Mouse (Mus musculus) intestine, embryonic 16.5 days (tissue): ENCODE data around the gene Bzw1. TPM values are rescaled to one million over a fixed set of nuclear protein-coding genes. Genes with fewer than 3 reads are reported as not detected.
A peak's percentile ranks its signal among the peaks of the same experiment; 100 is the strongest.

Experiments used
- ATAC-seq: fragments of 200-750 bp; cut with Nextera tagmentation; 2 replicates; pipeline ENCODE4 v1.8.0; 2017; ENCODE audit warnings: moderate TSS enrichment, moderate library complexity
- H3K27ac ChIP-seq: fragments of 300-500 bp; sonication (generic); 2 replicates; pipeline ENCODE4 v1.5.1; 2014; ENCODE audit warnings: mild to moderate bottlenecking, low read length
- H3K27me3 ChIP-seq: fragments of 300-500 bp; sonication (generic); replicated peaks from 2 replicates; pipeline ENCODE4 v1.6.1; 2014; ENCODE audit warnings: low read length, control low read depth, mixed read lengths; ENCODE audit not compliant: control insufficient read depth, insufficient read depth
- H3K36me3 ChIP-seq: fragments of 300-500 bp; sonication (generic); 2 replicates; pipeline ENCODE4 v1.6.1; 2014; ENCODE audit warnings: low read length, control low read depth; ENCODE audit not compliant: control insufficient read depth, insufficient read depth
- H3K4me1 ChIP-seq: fragments of 300-500 bp; sonication (generic); 2 replicates; pipeline ENCODE4 v1.6.1; 2014; ENCODE audit warnings: low read length, control low read depth, mixed read lengths; ENCODE audit not compliant: control insufficient read depth, insufficient read depth
- H3K4me2 ChIP-seq: fragments of 300-500 bp; sonication (generic); 2 replicates; pipeline ENCODE4 v1.6.1; 2014; ENCODE audit warnings: low read depth, low read length, control low read depth
- H3K4me3 ChIP-seq: fragments of 300-500 bp; sonication (generic); 2 replicates; pipeline ENCODE4 v1.5.1; 2014; ENCODE audit warnings: mild to moderate bottlenecking, low read length
- H3K9ac ChIP-seq: fragments of 300-500 bp; sonication (generic); 2 replicates; pipeline ENCODE4 v1.6.1; 2014; ENCODE audit warnings: low read depth, low read length
- H3K9me3 ChIP-seq: fragments of 300-500 bp; sonication (generic); 2 replicates; pipeline ENCODE4 v1.6.1; 2016; ENCODE audit warnings: low read length, control low read depth; ENCODE audit not compliant: control insufficient read depth
- WGBS: fragments of 180-500 bp; shearing (Covaris S2); extraction: QIAGEN DNeasy Blood & Tissue Kit; methylation state at CpG from one replicate; pipeline ENCODE4 v1.1.7; 2014; 5-methylcytosine and 5-hydroxymethylcytosine counted together
- polyA plus RNA-seq: library from polyadenylated mRNA; unstranded; fragments of >200 nt; fragmentation: Nextera tagmentation; extraction: Ambion mirVana; gene quantifications from 2 replicates; pipeline ENCODE4 v1.2.1, GENCODE M21; 2015

Bzw1 gene
- polyA plus RNA-seq, 1 experiment from 2014 or later, result 276 TPM

DNA sequence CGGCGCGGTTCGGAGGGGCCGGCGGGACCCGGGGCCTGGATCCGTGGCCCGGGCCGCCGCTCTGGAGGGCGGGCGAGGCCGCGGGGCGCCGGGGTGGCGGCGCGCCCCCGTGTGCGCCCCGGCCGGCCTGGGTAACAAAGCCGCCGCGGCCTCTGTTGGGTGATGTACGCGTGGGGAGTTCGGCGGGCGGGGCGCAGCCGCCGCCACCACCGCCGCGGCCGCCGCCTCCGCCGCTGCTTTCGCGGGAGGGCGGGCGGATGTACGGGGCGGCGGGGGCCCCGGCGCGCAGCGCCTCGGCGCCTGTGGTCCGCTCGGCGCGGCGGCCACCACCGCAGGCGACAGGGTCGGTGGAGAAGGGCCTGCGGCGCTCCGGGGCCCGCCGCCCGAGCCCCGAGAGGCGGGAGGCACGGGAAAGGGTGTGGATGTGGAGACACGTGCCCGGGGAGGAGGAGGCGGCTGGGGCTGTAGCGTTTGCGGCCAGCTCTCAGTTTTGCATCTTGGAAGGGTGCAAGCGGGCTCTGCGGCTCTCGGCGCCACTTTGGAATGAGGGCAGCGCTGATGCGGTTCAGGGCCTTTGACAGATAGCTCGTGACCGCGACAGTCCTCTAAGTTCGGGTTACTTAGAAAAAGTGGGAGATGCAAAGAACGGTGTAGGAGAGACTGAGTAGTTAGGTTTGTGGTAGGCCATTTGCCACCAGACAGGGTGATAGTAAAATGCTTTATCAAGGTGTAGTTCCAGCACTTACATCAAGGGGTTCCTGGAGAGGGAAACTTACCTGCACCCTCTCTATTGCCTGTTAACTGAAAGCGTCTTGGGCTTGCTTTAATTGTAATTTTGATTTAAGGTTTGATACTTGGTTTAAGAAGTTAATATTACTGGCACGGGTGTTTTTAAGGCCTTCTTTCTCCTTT is 842 bp downstream of the Bzw1 start:
- Histone ChIP-seq H3K4me2 (peak overlapping the region; percentile 68), H3K4me1 (peaks cover 5% of the 10 kb centered on the region; the same call in 1 of the 2 replicates), H3K4me3 (peak overlapping the region; percentile 90), H3K9me3 (no peaks in the 10 kb centered on the region), H3K27ac (peak overlapping the region; percentile 99), H3K9ac (peak overlapping the region; percentile 98), H3K36me3 (peaks cover 10% of the 10 kb centered on the region; the same call in 1 of the 2 replicates), H3K27me3 (no peaks in the 10 kb centered on the region)
- WGBS, result 1% methylated on average over 77 of the region's 90 CpGs
- ATAC-seq, result peak; percentile 67

- Histone ChIP-seq H3K27ac (no peak overlapping the region), H3K9ac (no peak overlapping the region), H3K4me2 (no peak overlapping the region), H3K9me3 (no peaks in the 10 kb centered on the region), H3K36me3 (peaks cover 14% of the 10 kb centered on the region; the same call in 1 of the 2 replicates), H3K4me3 (no peak overlapping the region), H3K4me1 (peaks cover 5% of the 10 kb centered on the region; the same call in 1 of the 2 replicates), H3K27me3 (no peaks in the 10 kb centered on the region)
- no peak for ATAC-seq
- 93% methylated on average over 3 of the region's 3 CpGs for WGBS
Measured at GRCm38 (mm10) chr1:58395341-58395740, 2.6 kb downstream of the Bzw1 start.

DNA sequence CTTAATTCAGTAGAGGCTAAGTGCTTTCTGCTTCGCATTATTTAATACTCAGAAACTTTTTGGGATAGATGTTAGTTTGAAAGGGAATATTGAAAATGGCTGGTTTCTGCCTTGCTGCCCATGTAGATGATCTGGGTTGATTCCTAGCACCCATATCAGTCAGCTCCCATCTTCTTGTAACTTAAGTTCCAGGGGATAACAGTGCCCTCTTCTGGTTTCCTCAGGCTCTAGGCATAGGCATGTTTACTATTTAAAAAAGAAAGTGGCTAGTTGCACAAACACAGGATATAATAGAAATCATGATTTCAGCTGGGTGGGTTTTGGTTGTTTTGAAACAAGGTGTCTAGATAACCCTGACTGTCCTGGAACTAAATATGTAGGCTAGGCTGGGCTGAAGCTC is 3.5 kb downstream of the Bzw1 start:
- H3K9me3 ChIP-seq, result no peaks in the 10 kb centered on the region
- ATAC-seq, result no peak
- H3K27ac ChIP-seq, result no peak overlapping the region
- no peaks in the 10 kb centered on the region for H3K27me3 ChIP-seq
- WGBS, result 100% methylated on average over 1 of the region's 1 CpGs
- no peak overlapping the region for H3K4me2 ChIP-seq
- peaks cover 16% of the 10 kb centered on the region; the same call in 1 of the 2 replicates for H3K36me3 ChIP-seq
- no peak overlapping the region for H3K9ac ChIP-seq
- H3K4me1 ChIP-seq, result peaks cover 4% of the 10 kb centered on the region; the same call in 1 of the 2 replicates
- no peak overlapping the region for H3K4me3 ChIP-seq

DNA sequence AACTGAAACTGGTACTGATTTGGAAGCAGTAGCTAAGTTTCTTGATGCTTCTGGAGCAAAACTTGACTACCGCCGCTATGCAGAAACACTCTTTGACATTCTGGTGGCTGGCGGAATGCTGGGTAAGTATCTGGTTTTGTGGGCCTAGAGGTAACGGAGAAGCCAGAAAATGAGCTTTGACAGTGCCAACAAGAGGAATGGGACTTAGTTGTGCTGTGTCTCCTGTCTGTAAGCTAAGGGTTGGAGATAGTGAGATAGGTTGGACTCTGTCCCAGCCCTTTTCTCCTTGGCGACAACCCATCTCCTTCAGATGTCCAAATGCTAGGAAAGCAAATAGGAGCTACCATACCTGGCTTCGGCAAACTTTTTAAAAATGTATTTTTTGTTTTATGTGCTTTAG is 5.0 kb downstream of the Bzw1 start:
- H3K4me3 ChIP-seq, result no peak overlapping the region
- no peak overlapping the region for H3K4me2 ChIP-seq
- no peak overlapping the region for H3K27ac ChIP-seq
- ATAC-seq, result no peak
- no peaks in the 10 kb centered on the region for H3K27me3 ChIP-seq
- H3K36me3 ChIP-seq, result peaks cover 16% of the 10 kb centered on the region; the same call in 1 of the 2 replicates
- H3K9ac ChIP-seq, result no peak overlapping the region
- WGBS, result 96% methylated on average over 6 of the region's 6 CpGs
- H3K9me3 ChIP-seq, result no peaks in the 10 kb centered on the region
- no peaks in the 10 kb centered on the region for H3K4me1 ChIP-seq

- H3K9ac ChIP-seq, result no peak overlapping the region
- H3K27ac ChIP-seq, result no peak overlapping the region
- no peak for ATAC-seq
- no peaks in the 10 kb centered on the region for H3K27me3 ChIP-seq
- WGBS, result 91% methylated on average over 6 of the region's 6 CpGs
- H3K36me3 ChIP-seq, result peaks cover 14% of the 10 kb centered on the region; the same call in 1 of the 2 replicates
- no peaks in the 10 kb centered on the region for H3K9me3 ChIP-seq
- no peak overlapping the region for H3K4me3 ChIP-seq
- no peak overlapping the region for H3K4me2 ChIP-seq
- no peaks in the 10 kb centered on the region for H3K4me1 ChIP-seq
Measured at GRCm38 (mm10) chr1:58401396-58401795, 8.7 kb downstream of the Bzw1 start.

GRCm38 (mm10) chr1:58403745-58404144 is 11.0 kb downstream of the Bzw1 start:
- H3K27ac ChIP-seq, result no peak overlapping the region
- H3K9ac ChIP-seq, result no peak overlapping the region
- no peaks in the 10 kb centered on the region for H3K4me1 ChIP-seq
- 94% methylated on average over 5 of the region's 5 CpGs for WGBS
- H3K36me3 ChIP-seq, result peaks cover 14% of the 10 kb centered on the region
- no peak overlapping the region for H3K4me2 ChIP-seq
- H3K4me3 ChIP-seq, result no peak overlapping the region
- H3K27me3 ChIP-seq, result no peaks in the 10 kb centered on the region
- no peaks in the 10 kb centered on the region for H3K9me3 ChIP-seq
- no peak for ATAC-seq

DNA sequence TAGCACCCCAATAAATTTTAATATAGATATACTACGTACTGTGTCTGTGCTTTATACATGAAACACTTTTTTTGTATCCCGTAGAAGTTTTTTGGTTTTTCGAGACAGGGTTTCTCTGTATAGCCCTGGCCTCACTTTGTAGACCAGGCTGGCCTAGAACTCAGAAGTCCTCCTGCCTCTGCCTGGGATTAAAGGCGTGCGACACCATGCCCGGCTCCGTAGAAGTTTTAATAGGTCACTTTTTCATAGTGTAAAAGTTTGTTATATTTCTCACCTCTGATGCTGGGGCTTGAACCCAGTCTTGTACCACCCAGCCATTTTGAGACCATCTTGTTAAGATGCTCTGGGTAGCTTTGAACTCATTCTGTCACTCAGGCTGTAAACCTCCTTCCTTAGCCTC is 14.6 kb downstream of the Bzw1 start:
- no peak for ATAC-seq
- Histone ChIP-seq H3K27me3 (no peaks in the 10 kb centered on the region), H3K4me2 (no peak overlapping the region), H3K9ac (no peak overlapping the region), H3K27ac (no peak overlapping the region), H3K36me3 (peaks cover 19% of the 10 kb centered on the region), H3K4me1 (no peaks in the 10 kb centered on the region), H3K9me3 (no peaks in the 10 kb centered on the region), H3K4me3 (no peak overlapping the region)
- 96% methylated on average over 7 of the region's 7 CpGs for WGBS

DNA sequence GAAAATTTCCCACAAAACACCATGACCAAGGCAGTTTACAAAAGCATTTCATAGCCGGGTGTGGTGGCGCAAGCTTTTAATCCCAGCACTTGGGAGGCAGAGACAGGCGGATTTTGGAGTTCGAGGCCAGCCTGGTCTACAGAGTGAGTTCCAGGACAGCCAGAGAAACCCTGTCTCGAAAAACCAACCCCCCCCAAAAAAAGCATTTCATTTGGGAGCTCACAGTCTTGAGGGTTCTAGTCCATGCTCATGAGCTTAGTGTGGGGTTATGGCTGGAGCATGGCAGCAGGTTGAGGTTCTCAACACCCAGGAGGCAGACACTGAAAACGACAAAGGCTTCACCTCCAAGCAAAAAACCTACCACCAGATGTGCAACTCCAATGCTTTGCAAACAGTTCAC is 15.4 kb downstream of the Bzw1 start:
- Histone ChIP-seq H3K27ac (no peak overlapping the region), H3K9me3 (no peaks in the 10 kb centered on the region), H3K4me2 (no peak overlapping the region), H3K9ac (no peak overlapping the region), H3K4me1 (no peaks in the 10 kb centered on the region), H3K27me3 (no peaks in the 10 kb centered on the region), H3K4me3 (no peak overlapping the region), H3K36me3 (peaks cover 19% of the 10 kb centered on the region; the same call in 1 of the 2 replicates)
- WGBS, result 81% methylated on average over 6 of the region's 6 CpGs
- no peak for ATAC-seq

DNA sequence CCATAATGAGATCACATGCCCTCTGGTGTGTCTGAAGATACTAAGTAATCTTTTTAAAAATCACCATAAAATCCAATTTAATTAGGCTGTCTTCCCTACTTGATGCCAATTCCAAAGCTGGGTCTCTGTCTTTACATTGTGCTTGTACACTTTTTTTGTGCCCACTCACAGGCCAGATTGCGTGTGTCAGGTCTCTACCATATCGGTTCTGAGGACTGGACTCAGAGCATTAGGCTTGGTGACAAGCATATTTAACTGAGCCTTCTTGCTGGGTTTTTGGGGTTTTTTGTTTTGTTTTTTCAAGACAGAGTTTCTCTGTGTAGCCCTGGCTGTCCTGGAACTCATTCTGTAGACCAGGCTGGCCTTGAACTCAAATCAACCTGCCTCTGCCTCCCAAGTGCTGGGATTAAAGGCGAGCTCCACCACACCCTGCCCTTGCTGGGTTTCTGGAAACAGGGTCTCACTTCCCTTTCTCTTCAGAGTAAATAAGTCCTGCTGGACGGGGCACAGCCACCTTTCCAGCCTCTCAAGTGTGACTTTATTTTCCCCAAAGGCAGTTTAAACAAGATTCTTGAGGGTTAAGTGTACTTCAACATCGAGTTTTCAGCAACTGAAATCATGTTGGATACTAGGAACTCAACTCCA is 17.0 kb downstream of the Bzw1 start:
- H3K9me3 ChIP-seq, result no peaks in the 10 kb centered on the region
- H3K4me1 ChIP-seq, result no peaks in the 10 kb centered on the region
- no peak overlapping the region for H3K4me3 ChIP-seq
- no peak overlapping the region for H3K27ac ChIP-seq
- H3K27me3 ChIP-seq, result no peaks in the 10 kb centered on the region
- H3K9ac ChIP-seq, result no peak overlapping the region
- ATAC-seq, result no peak
- H3K4me2 ChIP-seq, result no peak overlapping the region
- peaks cover 26% of the 10 kb centered on the region; the same call in 1 of the 2 replicates for H3K36me3 ChIP-seq
- WGBS, result 81% methylated on average over 5 of the region's 5 CpGs
